Mouse (Mus musculus): ENCODE data around the gene Krt75.

- TF ChIP-seq CTCF (IDR thresholded peaks at IDR 0.05), result 0 out of 2 replicates have a peak, but pooled peaks have one; percentile 5
- no peak for TF ChIP-seq EP300 (IDR thresholded peaks at IDR 0.05)
These were observed 20.5 kb downstream of the Krt75 start for GRCm38 (mm10) chr15:101553169-101553568.

All from lung, postnatal 0 days (tissue).